Mouse (Mus musculus): ENCODE data around the gene Tle4. TPM values are rescaled to one million over a fixed set of nuclear protein-coding genes. Genes with fewer than 3 reads are reported as not detected.

Tle4 gene
- polyA plus RNA-seq, 1 experiment from 2014 or later = 34.3 TPM

DNA sequence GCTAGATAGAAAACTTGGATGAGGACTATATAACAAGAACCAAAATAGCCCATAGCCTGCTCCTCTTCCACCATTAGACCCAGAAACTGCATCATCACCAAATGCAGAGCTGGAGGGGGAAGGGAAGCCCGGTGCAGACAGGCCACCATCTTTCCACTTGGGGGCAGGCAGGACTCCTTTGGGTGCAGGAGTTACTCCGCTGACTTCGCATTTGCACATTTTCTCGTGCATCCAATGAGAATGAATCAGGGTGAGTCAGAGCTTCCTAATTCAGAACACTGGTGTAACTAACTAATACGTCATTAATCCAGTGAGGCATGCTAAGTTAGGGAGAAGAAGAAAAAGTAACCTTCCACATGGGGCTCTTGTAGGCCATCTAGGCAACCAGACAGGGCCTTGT is 17.0 kb upstream of the Tle4 start:
- Histone ChIP-seq H3K4me3 (ENCODE audit: low read depth, low read length) (no peak overlapping the region), H3K4me2 (ENCODE audit: low read depth) (no peak overlapping the region), H3K27me3 (ENCODE audit: control insufficient read depth, insufficient read depth, low read length) (no peaks in the 10 kb centered on the region), H3K4me1 (ENCODE audit: control insufficient read depth, insufficient read depth, low read length) (no peaks in the 10 kb centered on the region), H3K9me3 (ENCODE audit: control insufficient read depth, low read length) (no peaks in the 10 kb centered on the region), H3K36me3 (ENCODE audit: control insufficient read depth, insufficient read depth, low read length) (no peaks in the 10 kb centered on the region), H3K27ac (ENCODE audit: low read depth, low read length) (no peak overlapping the region), H3K9ac (ENCODE audit: low read length) (no peak overlapping the region)
- DNase-seq (ENCODE audit: low spot score) (no peak), ATAC-seq (ENCODE audit: insufficient read depth, low FRiP score, low TSS enrichment) (no peak)
- WGBS = 83% methylated on average over 5 of the region's 5 CpGs

DNA sequence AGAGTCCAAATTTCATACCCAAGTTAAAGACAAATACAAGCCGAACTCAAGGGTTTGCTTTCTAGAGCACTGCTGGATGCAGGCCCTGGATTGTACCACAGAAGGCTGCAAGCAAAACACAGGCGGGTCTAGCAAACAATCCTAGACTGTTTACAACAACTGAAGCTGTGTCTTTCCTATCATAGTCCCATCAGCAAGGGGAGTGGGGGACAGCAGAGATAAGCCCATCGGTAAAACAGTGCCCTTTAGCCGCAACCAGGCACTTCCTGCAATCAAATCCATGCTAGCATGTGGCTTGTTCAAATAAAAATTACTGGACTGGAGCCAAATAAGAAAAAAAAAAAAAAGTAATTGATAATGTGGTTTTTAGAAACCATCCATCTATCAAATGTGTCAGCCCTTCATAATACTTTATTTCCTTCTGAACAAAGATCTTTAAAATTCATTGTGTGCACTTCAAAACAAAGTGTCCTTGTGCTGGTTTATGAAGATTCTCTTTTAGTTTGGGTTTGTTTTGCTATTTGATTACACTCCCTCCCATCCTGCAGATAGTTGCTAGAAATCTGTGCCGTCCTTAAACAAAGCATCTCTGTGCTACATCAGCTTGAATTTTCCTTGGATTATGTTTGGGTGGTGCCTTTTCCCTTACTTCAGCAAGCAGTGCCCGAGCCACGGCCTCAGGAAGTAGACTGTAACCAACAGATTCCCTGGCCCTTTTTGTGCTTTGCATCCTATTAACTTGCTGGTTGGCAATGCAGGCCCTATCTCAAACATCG is 12.9 kb upstream of the Tle4 start:
- Histone ChIP-seq H3K36me3 (ENCODE audit: control insufficient read depth, insufficient read depth, low read length) (no peaks in the 10 kb centered on the region), H3K4me2 (ENCODE audit: low read depth) (no peak overlapping the region), H3K4me3 (ENCODE audit: low read depth, low read length) (no peak overlapping the region), H3K9me3 (ENCODE audit: control insufficient read depth, low read length) (no peaks in the 10 kb centered on the region), H3K4me1 (ENCODE audit: control insufficient read depth, insufficient read depth, low read length) (no peaks in the 10 kb centered on the region), H3K27me3 (ENCODE audit: control insufficient read depth, insufficient read depth, low read length) (no peaks in the 10 kb centered on the region), H3K27ac (ENCODE audit: low read depth, low read length) (no peak overlapping the region), H3K9ac (ENCODE audit: low read length) (no peak overlapping the region)
- WGBS = 71% methylated on average over 8 of the region's 8 CpGs
- DNase-seq (ENCODE audit: low spot score) (no peak), ATAC-seq (ENCODE audit: insufficient read depth, low FRiP score, low TSS enrichment) (no peak)

DNA sequence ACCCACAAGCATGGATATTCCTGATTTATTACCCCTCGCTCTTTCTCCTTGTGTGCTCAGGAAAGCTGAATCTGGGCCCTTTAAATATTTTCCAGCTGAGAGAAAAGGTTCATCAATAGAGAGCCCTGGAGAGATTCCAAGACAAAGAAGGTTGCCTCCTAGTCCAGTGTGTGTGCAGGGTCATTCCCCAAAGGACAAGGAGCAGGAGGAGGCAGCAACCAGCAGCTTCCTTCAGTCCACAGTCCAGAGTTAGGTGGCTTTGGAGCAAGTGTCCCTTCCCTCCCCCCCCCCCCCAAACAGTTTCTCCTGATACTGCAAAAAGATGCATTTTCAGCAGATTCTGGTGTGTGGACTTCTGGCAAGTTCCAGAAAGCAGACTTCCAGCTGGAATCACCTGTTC is 3.0 kb upstream of the Tle4 start:
- no peak overlapping the region for H3K27ac ChIP-seq (ENCODE audit: low read depth, low read length)
- peaks cover 5% of the 10 kb centered on the region for H3K4me1 ChIP-seq (ENCODE audit: control insufficient read depth, insufficient read depth, low read length)
- no peak overlapping the region for H3K9ac ChIP-seq (ENCODE audit: low read length)
- H3K4me2 ChIP-seq (ENCODE audit: low read depth) = no peak overlapping the region
- H3K9me3 ChIP-seq (ENCODE audit: control insufficient read depth, low read length) = no peaks in the 10 kb centered on the region
- H3K27me3 ChIP-seq (ENCODE audit: control insufficient read depth, insufficient read depth, low read length) = no peaks in the 10 kb centered on the region
- H3K4me3 ChIP-seq (ENCODE audit: low read depth, low read length) = no peak overlapping the region
- no peaks in the 10 kb centered on the region for H3K36me3 ChIP-seq (ENCODE audit: control insufficient read depth, insufficient read depth, low read length)
- WGBS = 46% methylated on average over 1 of the region's 1 CpGs
- ATAC-seq (ENCODE audit: insufficient read depth, low FRiP score, low TSS enrichment) (no peak), DNase-seq (ENCODE audit: low spot score) (no peak)

DNA sequence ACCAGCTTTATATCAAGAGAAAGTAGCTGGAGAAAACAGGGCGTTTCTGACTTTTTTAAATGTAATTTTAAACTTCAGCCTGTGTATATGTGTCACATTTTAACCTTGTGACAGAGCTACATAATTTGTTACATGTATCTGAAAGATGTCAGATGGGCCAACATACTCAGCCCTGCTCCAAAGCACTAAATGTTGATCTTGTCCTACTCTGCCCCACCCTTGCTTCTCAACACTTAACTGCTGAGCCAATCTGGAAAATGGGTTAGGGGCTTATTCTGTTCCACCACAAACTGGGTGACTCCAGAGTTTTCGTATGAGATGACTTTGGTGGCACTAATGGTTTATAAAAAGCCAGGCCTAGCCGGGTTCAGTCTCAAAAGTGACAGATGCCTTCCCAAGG is 2.5 kb upstream of the Tle4 start:
- no peaks in the 10 kb centered on the region for H3K9me3 ChIP-seq (ENCODE audit: control insufficient read depth, low read length)
- ATAC-seq (ENCODE audit: insufficient read depth, low FRiP score, low TSS enrichment) = no peak
- H3K27ac ChIP-seq (ENCODE audit: low read depth, low read length) = no peak overlapping the region
- H3K4me1 ChIP-seq (ENCODE audit: control insufficient read depth, insufficient read depth, low read length) = peaks cover 5% of the 10 kb centered on the region
- H3K4me3 ChIP-seq (ENCODE audit: low read depth, low read length) = no peak overlapping the region
- H3K9ac ChIP-seq (ENCODE audit: low read length) = no peak overlapping the region
- no peaks in the 10 kb centered on the region for H3K36me3 ChIP-seq (ENCODE audit: control insufficient read depth, insufficient read depth, low read length)
- WGBS = 56% methylated on average over 3 of the region's 3 CpGs
- no peaks in the 10 kb centered on the region for H3K27me3 ChIP-seq (ENCODE audit: control insufficient read depth, insufficient read depth, low read length)
- no peak overlapping the region for H3K4me2 ChIP-seq (ENCODE audit: low read depth)
- no peak for DNase-seq (ENCODE audit: low spot score)

DNA sequence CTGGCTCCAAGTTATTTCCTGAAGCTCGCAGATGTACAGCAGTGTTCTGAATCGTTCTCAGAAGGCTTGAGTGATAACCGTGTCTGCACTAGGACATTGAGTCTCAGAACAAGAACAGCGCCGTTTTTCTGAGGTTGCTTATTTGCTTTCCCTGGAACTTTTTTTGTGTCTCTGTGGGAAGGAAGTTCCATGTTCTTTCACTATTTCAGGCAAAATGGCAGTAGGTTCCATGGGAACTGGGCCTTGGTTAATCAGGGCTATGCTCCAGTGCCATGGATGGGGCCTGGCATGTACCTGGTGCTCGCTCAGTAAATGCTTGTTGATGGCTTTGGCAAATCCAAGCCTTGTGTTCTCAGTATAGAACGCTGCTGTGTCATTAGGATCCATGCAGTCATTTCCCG is 2.0 kb upstream of the Tle4 start:
- H3K27me3 ChIP-seq (ENCODE audit: control insufficient read depth, insufficient read depth, low read length) = no peaks in the 10 kb centered on the region
- no peak overlapping the region for H3K27ac ChIP-seq (ENCODE audit: low read depth, low read length)
- WGBS = 48% methylated on average over 8 of the region's 8 CpGs
- no peaks in the 10 kb centered on the region for H3K9me3 ChIP-seq (ENCODE audit: control insufficient read depth, low read length)
- no peak overlapping the region for H3K4me3 ChIP-seq (ENCODE audit: low read depth, low read length)
- H3K9ac ChIP-seq (ENCODE audit: low read length) = no peak overlapping the region
- DNase-seq (ENCODE audit: low spot score) = no peak
- H3K4me2 ChIP-seq (ENCODE audit: low read depth) = no peak overlapping the region
- H3K4me1 ChIP-seq (ENCODE audit: control insufficient read depth, insufficient read depth, low read length) = peaks cover 5% of the 10 kb centered on the region
- ATAC-seq (ENCODE audit: insufficient read depth, low FRiP score, low TSS enrichment) = no peak
- H3K36me3 ChIP-seq (ENCODE audit: control insufficient read depth, insufficient read depth, low read length) = no peaks in the 10 kb centered on the region

DNA sequence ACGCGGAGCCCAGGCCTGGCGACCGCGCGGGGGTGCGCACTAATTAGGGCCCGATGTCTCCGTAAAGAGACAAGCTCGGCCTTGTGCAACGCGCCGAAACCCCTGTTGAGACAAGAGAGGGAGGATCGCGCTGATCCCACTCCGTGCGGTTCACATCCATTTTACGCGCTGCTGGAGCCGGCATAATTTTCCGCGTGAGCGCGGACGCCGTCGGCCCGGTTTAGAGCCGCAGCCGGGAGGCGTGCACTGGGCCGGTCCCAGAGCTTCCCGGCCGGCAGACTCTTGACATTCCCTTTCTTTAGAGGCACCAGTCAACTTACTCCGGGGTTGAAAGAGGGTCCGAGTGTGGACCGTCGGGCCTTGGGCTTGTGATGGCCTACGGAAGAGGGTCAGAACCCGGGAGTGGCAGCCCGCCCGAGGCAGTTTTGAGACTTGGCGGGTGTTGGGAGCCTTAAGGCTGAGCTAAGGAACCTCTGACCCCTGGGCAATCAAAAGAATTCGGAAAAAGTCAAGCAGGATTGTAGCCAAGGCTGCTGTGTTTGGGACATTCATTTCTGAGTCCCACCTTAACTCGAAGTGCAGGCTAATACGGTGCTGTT is 938 bp upstream of the Tle4 start:
- Histone ChIP-seq H3K4me2 (ENCODE audit: low read depth) (peak overlapping the region; percentile 65), H3K27ac (ENCODE audit: low read depth, low read length) (peak overlapping the region; percentile 94), H3K36me3 (ENCODE audit: control insufficient read depth, insufficient read depth, low read length) (no peaks in the 10 kb centered on the region), H3K4me1 (ENCODE audit: control insufficient read depth, insufficient read depth, low read length) (peaks cover 10% of the 10 kb centered on the region), H3K27me3 (ENCODE audit: control insufficient read depth, insufficient read depth, low read length) (no peaks in the 10 kb centered on the region), H3K9me3 (ENCODE audit: control insufficient read depth, low read length) (no peaks in the 10 kb centered on the region), H3K9ac (ENCODE audit: low read length) (peak overlapping the region; percentile 42), H3K4me3 (ENCODE audit: low read depth, low read length) (peak overlapping the region; percentile 41)
- under 1% methylated on average over 46 of the region's 46 CpGs for WGBS
- ATAC-seq (ENCODE audit: insufficient read depth, low FRiP score, low TSS enrichment) = peak; percentile 64
- no peak for DNase-seq (ENCODE audit: low spot score)

DNA sequence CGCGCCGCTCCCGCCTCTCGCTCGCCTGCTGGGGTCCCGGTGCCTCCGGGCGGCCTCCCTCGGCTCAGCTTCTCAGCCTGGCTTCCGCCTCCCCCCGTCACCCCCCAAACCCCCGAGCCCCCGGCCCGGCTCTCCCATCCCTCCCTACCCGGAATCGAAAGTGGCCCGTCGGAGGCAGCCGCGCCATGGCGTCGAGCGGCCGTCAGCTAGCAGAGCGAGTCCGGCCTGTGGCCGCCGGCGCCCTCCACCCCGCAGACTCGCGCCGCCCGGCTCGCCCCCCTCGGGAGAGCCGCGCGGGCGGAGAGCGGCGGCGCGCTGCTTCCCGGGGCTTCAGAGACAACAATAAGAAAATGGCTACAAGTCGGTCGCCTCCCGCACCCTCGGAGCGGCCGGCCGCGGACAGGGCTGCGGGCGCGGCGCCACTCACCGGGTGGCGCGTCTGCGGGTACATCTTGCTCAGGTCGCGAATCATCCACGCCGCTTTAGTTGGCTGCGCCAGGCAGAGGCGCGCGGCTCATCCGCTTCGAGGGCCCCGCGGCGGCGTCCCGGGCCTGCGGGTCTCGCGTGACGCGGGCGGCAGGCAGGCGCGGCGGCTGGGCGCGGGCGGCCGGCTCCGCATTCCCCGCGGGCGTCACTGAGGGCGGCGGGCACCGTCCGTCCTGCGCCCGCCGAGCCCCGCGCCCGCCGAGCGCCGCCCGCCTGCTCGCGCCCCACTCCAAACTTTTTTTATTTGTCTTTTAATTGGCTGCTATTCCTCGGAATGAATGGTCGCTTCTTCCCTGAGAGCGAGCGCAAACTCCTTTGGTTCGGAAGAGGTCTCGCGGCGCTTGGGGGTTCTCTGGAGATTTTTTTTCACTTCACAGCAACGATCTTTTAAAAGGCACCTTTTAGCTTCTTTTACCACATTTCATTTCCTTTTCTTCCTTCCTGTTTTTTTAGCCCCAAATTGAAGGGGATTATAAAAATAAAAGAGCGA is 622 bp downstream of the Tle4 start:
- Histone ChIP-seq H3K4me3 (ENCODE audit: low read depth, low read length) (peak overlapping the region; percentile 75), H3K36me3 (ENCODE audit: control insufficient read depth, insufficient read depth, low read length) (no peaks in the 10 kb centered on the region), H3K27ac (ENCODE audit: low read depth, low read length) (peak overlapping the region; percentile 95), H3K27me3 (ENCODE audit: control insufficient read depth, insufficient read depth, low read length) (no peaks in the 10 kb centered on the region), H3K9me3 (ENCODE audit: control insufficient read depth, low read length) (no peaks in the 10 kb centered on the region), H3K9ac (ENCODE audit: low read length) (peak overlapping the region; percentile 87), H3K4me2 (ENCODE audit: low read depth) (peak overlapping the region; percentile 46), H3K4me1 (ENCODE audit: control insufficient read depth, insufficient read depth, low read length) (peaks cover 10% of the 10 kb centered on the region)
- ATAC-seq (ENCODE audit: insufficient read depth, low FRiP score, low TSS enrichment) = 0 out of 2 replicates have a peak, but pooled peaks have one; percentile 0
- peak; percentile 72 for DNase-seq (ENCODE audit: low spot score)
- WGBS = under 1% methylated on average over 87 of the region's 120 CpGs

DNA sequence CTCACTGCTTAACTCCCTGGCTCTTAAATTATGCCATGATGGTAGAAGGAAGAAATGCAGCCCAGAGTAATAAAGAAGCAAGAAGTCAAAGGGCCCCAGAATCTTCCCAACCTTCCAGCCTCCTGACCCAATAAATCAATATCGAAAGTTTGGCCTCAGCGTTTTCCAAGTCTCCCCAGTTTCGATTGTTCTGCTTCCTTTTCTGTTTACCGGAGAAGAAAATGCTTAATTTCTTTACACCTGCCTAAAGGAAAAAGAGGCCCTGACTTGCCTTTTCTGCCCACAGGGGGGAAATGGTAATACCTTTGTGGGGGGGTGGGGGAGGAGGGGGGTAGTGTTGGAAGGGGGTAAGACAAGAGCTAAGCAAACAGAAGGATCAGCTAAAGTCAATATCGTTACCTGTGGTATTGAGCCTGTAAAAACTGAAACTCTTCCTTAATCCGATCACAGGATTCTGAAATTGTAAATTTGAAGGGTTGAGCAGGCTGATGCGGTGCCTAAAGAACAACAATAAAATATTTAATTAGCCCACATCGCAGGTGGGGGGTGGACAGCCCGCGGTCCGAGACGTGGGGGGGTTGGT is 1.4 kb downstream of the Tle4 start:
- H3K4me1 ChIP-seq (ENCODE audit: control insufficient read depth, insufficient read depth, low read length) = peaks cover 10% of the 10 kb centered on the region
- peak overlapping the region; percentile 95 for H3K27ac ChIP-seq (ENCODE audit: low read depth, low read length)
- ATAC-seq (ENCODE audit: insufficient read depth, low FRiP score, low TSS enrichment) = no peak
- peak overlapping the region; percentile 87 for H3K9ac ChIP-seq (ENCODE audit: low read length)
- peak overlapping the region; percentile 46 for H3K4me2 ChIP-seq (ENCODE audit: low read depth)
- peak overlapping the region; percentile 75 for H3K4me3 ChIP-seq (ENCODE audit: low read depth, low read length)
- 1% methylated on average over 12 of the region's 12 CpGs for WGBS
- H3K9me3 ChIP-seq (ENCODE audit: control insufficient read depth, low read length) = no peaks in the 10 kb centered on the region
- no peaks in the 10 kb centered on the region for H3K36me3 ChIP-seq (ENCODE audit: control insufficient read depth, insufficient read depth, low read length)
- H3K27me3 ChIP-seq (ENCODE audit: control insufficient read depth, insufficient read depth, low read length) = no peaks in the 10 kb centered on the region
- DNase-seq (ENCODE audit: low spot score) = no peak
